Mouse (Mus musculus): ENCODE data around the gene Dcst2. TPM values are rescaled to one million over a fixed set of nuclear protein-coding genes. Genes with fewer than 3 reads are reported as not detected.

The Dcst2 gene
- polyA plus RNA-seq, 1 experiment = 0.15 TPM

GRCm38 (mm10) chr3:89421810-89422473, 60.2 kb downstream of the Dcst2 start:
- Histone ChIP-seq H3K36me3 (ENCODE audit: control insufficient read depth, insufficient read depth, low read length) (peaks cover 17% of the 10 kb centered on the region), H3K4me1 (ENCODE audit: control insufficient read depth, insufficient read depth, insufficient read length) (peaks cover 9% of the 10 kb centered on the region; the same call in 1 of the 2 replicates), H3K4me3 (ENCODE audit: extremely low read depth, insufficient read depth, insufficient read length) (no peak overlapping the region), H3K27ac (ENCODE audit: insufficient read depth, low read length) (peak overlapping the region; percentile 13; the same call in 1 of the 2 replicates), H3K27me3 (ENCODE audit: control insufficient read depth, insufficient read depth, low read length) (no peaks in the 10 kb centered on the region)
- no peak for DNase-seq (ENCODE audit: low read depth in 1 of 2, low spot score in 2 of 2)
- WGBS = 63% methylated on average over 22 of the region's 22 CpGs
- TF ChIP-seq CTCF (IDR thresholded peaks at IDR 0.05; ENCODE audit: extremely low read depth, insufficient read depth, insufficient read length, insufficient replicate concordance) (no peak), POLR2A (IDR thresholded peaks at IDR 0.05; ENCODE audit: low read depth, low read length) (no peak)

GRCm38 (mm10) chr3:89422556-89423205, 60.9 kb downstream of the Dcst2 start:
- Histone ChIP-seq H3K27me3 (ENCODE audit: control insufficient read depth, insufficient read depth, low read length) (no peaks in the 10 kb centered on the region), H3K36me3 (ENCODE audit: control insufficient read depth, insufficient read depth, low read length) (peaks cover 24% of the 10 kb centered on the region), H3K4me1 (ENCODE audit: control insufficient read depth, insufficient read depth, insufficient read length) (peaks cover 9% of the 10 kb centered on the region; the same call in 1 of the 2 replicates), H3K27ac (ENCODE audit: insufficient read depth, low read length) (no peak overlapping the region), H3K4me3 (ENCODE audit: extremely low read depth, insufficient read depth, insufficient read length) (no peak overlapping the region)
- 54% methylated on average over 6 of the region's 6 CpGs for WGBS
- DNase-seq (ENCODE audit: low read depth in 1 of 2, low spot score in 2 of 2) = no peak
- TF ChIP-seq POLR2A (IDR thresholded peaks at IDR 0.05; ENCODE audit: low read depth, low read length) (no peak), CTCF (IDR thresholded peaks at IDR 0.05; ENCODE audit: extremely low read depth, insufficient read depth, insufficient read length, insufficient replicate concordance) (no peak)

DNA sequence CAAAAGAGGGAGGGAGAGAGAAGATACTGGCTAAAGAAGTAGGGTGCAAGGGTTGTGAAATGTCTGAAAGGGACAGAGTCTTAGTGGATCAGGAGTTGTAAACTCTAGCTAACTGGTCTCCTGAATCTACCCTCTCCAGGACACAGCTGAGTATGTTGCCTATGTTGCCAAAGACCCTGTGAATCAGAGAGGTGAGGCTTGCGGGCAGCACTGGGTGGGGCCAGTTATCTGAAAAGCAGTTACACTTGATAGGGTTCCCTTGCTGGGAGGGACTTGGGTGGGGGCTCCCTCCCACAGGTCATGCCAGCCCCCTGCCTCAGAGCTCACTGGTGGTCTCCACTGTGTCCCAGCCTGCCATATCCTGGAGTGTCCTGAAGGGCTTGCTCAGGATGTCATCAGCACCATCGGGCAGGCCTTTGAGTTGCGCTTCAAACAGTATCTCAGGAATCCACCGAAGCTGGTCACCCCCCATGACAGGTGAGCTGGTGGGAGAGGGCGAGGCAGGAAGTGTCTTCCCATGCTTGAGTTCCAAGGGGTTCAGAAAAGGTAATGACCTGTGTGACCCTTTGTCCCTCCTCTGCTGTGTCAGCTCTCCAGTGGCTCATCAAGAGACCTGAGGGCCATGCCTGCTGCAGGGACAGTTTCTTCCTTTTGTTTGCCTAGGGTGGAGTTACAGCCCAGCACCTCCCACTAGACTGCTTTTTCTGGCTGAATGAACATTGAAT, 62.8 kb downstream of the Dcst2 start:
- no peak for DNase-seq (ENCODE audit: low read depth in 1 of 2, low spot score in 2 of 2)
- Histone ChIP-seq H3K4me3 (ENCODE audit: extremely low read depth, insufficient read depth, insufficient read length) (no peak overlapping the region), H3K27ac (ENCODE audit: insufficient read depth, low read length) (no peak overlapping the region), H3K4me1 (ENCODE audit: control insufficient read depth, insufficient read depth, insufficient read length) (peaks cover 3% of the 10 kb centered on the region; the same call in 1 of the 2 replicates), H3K36me3 (ENCODE audit: control insufficient read depth, insufficient read depth, low read length) (peaks cover 25% of the 10 kb centered on the region), H3K27me3 (ENCODE audit: control insufficient read depth, insufficient read depth, low read length) (no peaks in the 10 kb centered on the region)
- TF ChIP-seq POLR2A (IDR thresholded peaks at IDR 0.05; ENCODE audit: low read depth, low read length) = no peak
- no peak for TF ChIP-seq CTCF (IDR thresholded peaks at IDR 0.05; ENCODE audit: extremely low read depth, insufficient read depth, insufficient read length, insufficient replicate concordance)
- 93% methylated on average over 5 of the region's 5 CpGs for WGBS

DNA sequence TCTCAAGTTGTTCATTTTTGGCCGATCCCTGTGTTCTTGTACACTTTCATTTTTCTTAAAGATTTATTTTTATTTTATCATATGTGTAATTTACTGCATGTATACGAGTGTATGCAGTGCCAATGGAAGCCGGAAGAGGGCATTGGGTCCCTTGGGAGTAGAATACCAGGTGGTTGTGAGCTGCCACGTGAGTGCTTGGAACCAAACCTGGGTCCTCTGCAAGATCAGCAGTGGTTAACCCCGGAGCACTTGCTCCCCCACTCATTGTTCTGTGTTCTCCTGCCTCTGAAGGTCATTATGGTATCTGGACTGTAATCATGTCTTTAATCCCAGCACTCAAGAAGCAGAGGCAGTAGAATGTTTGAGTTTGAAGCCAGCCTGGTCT, 63.4 kb downstream of the Dcst2 start:
- no peak overlapping the region for H3K27ac ChIP-seq (ENCODE audit: insufficient read depth, low read length)
- H3K27me3 ChIP-seq (ENCODE audit: control insufficient read depth, insufficient read depth, low read length) = no peaks in the 10 kb centered on the region
- no peak for DNase-seq (ENCODE audit: low read depth in 1 of 2, low spot score in 2 of 2)
- 85% methylated on average over 5 of the region's 5 CpGs for WGBS
- TF ChIP-seq CTCF (IDR thresholded peaks at IDR 0.05; ENCODE audit: extremely low read depth, insufficient read depth, insufficient read length, insufficient replicate concordance) (no peak), POLR2A (IDR thresholded peaks at IDR 0.05; ENCODE audit: low read depth, low read length) (no peak)
- peaks cover 25% of the 10 kb centered on the region for H3K36me3 ChIP-seq (ENCODE audit: control insufficient read depth, insufficient read depth, low read length)
- H3K4me3 ChIP-seq (ENCODE audit: extremely low read depth, insufficient read depth, insufficient read length) = no peak overlapping the region
- peaks cover 3% of the 10 kb centered on the region; the same call in 1 of the 2 replicates for H3K4me1 ChIP-seq (ENCODE audit: control insufficient read depth, insufficient read depth, insufficient read length)

GRCm38 (mm10) chr3:89425876-89426275, 64.1 kb downstream of the Dcst2 start:
- Histone ChIP-seq H3K4me1 (ENCODE audit: control insufficient read depth, insufficient read depth, insufficient read length) (no peaks in the 10 kb centered on the region; the same call in 1 of the 2 replicates), H3K27me3 (ENCODE audit: control insufficient read depth, insufficient read depth, low read length) (no peaks in the 10 kb centered on the region), H3K4me3 (ENCODE audit: extremely low read depth, insufficient read depth, insufficient read length) (no peak overlapping the region), H3K36me3 (ENCODE audit: control insufficient read depth, insufficient read depth, low read length) (peaks cover 25% of the 10 kb centered on the region), H3K27ac (ENCODE audit: insufficient read depth, low read length) (no peak overlapping the region)
- TF ChIP-seq CTCF (IDR thresholded peaks at IDR 0.05; ENCODE audit: extremely low read depth, insufficient read depth, insufficient read length, insufficient replicate concordance) (no peak), POLR2A (IDR thresholded peaks at IDR 0.05; ENCODE audit: low read depth, low read length) (no peak)
- 80% methylated on average over 4 of the region's 4 CpGs for WGBS
- DNase-seq (ENCODE audit: low read depth in 1 of 2, low spot score in 2 of 2) = no peak

Other genes with a start within 250 kb of the Dcst2 start
- 10.0 and 10.2 TPM in 2 replicates for gene Pklr, start 225.8 kb upstream of the Dcst2 start, polyA plus RNA-seq (2012; rRNA removed)
- 2.7 and 3.3 TPM in 2 replicates for gene Hcn3, start 201.8 kb upstream of the Dcst2 start, polyA plus RNA-seq (2012; rRNA removed)
- gene Clk2, start 197.2 kb upstream of the Dcst2 start, polyA plus RNA-seq (2012; rRNA removed) = 66.6 and 72.2 TPM in 2 replicates
- gene Scamp3, start 184.5 kb upstream of the Dcst2 start, polyA plus RNA-seq (2012; rRNA removed) = 120 and 134 TPM in 2 replicates
- 104 and 115 TPM in 2 replicates for gene Fam189b, start 178.8 kb upstream of the Dcst2 start, polyA plus RNA-seq (2012; rRNA removed)
- 59.6 and 66.6 TPM in 2 replicates for gene Gba, start 159.0 kb upstream of the Dcst2 start, polyA plus RNA-seq (2012; rRNA removed)
- gene Thbs3, start 146.8 kb upstream of the Dcst2 start, polyA plus RNA-seq (2012; rRNA removed) = 2.9 and 3.4 TPM in 2 replicates
- gene Mtx1, start 134.9 kb upstream of the Dcst2 start, polyA plus RNA-seq (2012; rRNA removed) = 99.4 and 124 TPM in 2 replicates
- 17.4 and 26.1 TPM in 2 replicates for gene Muc1, start 132.9 kb upstream of the Dcst2 start, polyA plus RNA-seq (2012; rRNA removed)
- 93.5 and 129 TPM in 2 replicates for gene Krtcap2, start 116.0 kb upstream of the Dcst2 start, polyA plus RNA-seq (2012; rRNA removed)
- gene Trim46, start 115.7 kb upstream of the Dcst2 start, polyA plus RNA-seq (2012; rRNA removed) = 3.6 and 5.4 TPM in 2 replicates
- gene Dpm3, start 102.6 kb upstream of the Dcst2 start, polyA plus RNA-seq (2012; rRNA removed) = 231 and 419 TPM in 2 replicates
- gene Slc50a1, start 91.4 kb upstream of the Dcst2 start, polyA plus RNA-seq (2012; rRNA removed) = 207 and 266 TPM in 2 replicates
- gene Efna1, start 80.8 kb upstream of the Dcst2 start, polyA plus RNA-seq (2012; rRNA removed) = 5.3 and 5.9 TPM in 2 replicates
- gene Efna3, start 39.0 kb upstream of the Dcst2 start, polyA plus RNA-seq (2012; rRNA removed) = not detected in 2 replicates
- gene Efna4, start 23.9 kb upstream of the Dcst2 start, polyA plus RNA-seq (2012; rRNA removed) = 0.62 and 1.5 TPM in 2 replicates
- gene Adam15, start 12.0 kb upstream of the Dcst2 start, polyA plus RNA-seq (2012; rRNA removed) = 49.6 and 62.0 TPM in 2 replicates
- 0.29 and 0.42 TPM in 2 replicates for gene Dcst1, start 3.3 kb downstream of the Dcst2 start, polyA plus RNA-seq (2012; rRNA removed)
- gene Zbtb7b, start 32.8 kb downstream of the Dcst2 start, polyA plus RNA-seq (2012; rRNA removed) = 54.5 and 58.4 TPM in 2 replicates
- gene Lenep, start 40.8 kb downstream of the Dcst2 start, polyA plus RNA-seq (2012; rRNA removed) = 1.5 and 1.9 TPM in 2 replicates
- 39.1 and 43.9 TPM in 2 replicates for gene Flad1, start 49.9 kb downstream of the Dcst2 start, polyA plus RNA-seq (2012; rRNA removed)
- 20.6 and 21.3 TPM in 2 replicates for gene Cks1b, start 56.4 kb downstream of the Dcst2 start, polyA plus RNA-seq (2012; rRNA removed)
- 49.0 and 54.8 TPM in 2 replicates for gene Shc1, start 56.5 kb downstream of the Dcst2 start, polyA plus RNA-seq (2012; rRNA removed)
- gene Pygo2, start 68.2 kb downstream of the Dcst2 start, polyA plus RNA-seq (2012; rRNA removed) = 58.2 and 111 TPM in 2 replicates
- 47.0 and 54.2 TPM in 2 replicates for gene Pbxip1, start 74.7 kb downstream of the Dcst2 start, polyA plus RNA-seq (2012; rRNA removed)
- gene Pmvk, start 92.6 kb downstream of the Dcst2 start, polyA plus RNA-seq (2012; rRNA removed) = 12.2 and 15.1 TPM in 2 replicates
- 0.33 and 0.41 TPM in 2 replicates for gene Kcnn3, start 158.2 kb downstream of the Dcst2 start, polyA plus RNA-seq (2012; rRNA removed)